Mouse (Mus musculus) limb, embryonic 11.5 days (tissue): Measurements from ENCODE around the gene Hdhd5. TPM values are rescaled to one million over a fixed set of nuclear protein-coding genes. Genes with fewer than 3 reads are reported as not detected.

ENCODE experiments used
- ATAC-seq: fragments of 200-750 bp; cut with Nextera tagmentation; 2 replicates; pipeline ENCODE4 v1.8.0; 2017; ENCODE audit warnings: low read depth; ENCODE audit not compliant: insufficient number of reproducible peaks, low FRiP score, low TSS enrichment
- DNase-seq: peaks from one replicate; pipeline ENCODE4 v3.0.0-alpha.2; 2015; ENCODE audit warnings: low spot score
- H3K27ac ChIP-seq: fragments of 300-500 bp; sonication (generic); replicated peaks from 2 replicates; pipeline ENCODE4 v1.5.1; 2014; ENCODE audit warnings: low read depth, mild to moderate bottlenecking, low read length
- H3K27me3 ChIP-seq: fragments of 300-500 bp; sonication (generic); 2 replicates; pipeline ENCODE4 v1.6.1; 2014; ENCODE audit warnings: mild to moderate bottlenecking, low read length, mixed read lengths; ENCODE audit not compliant: control insufficient read depth, insufficient read depth
- H3K36me3 ChIP-seq: fragments of 300-500 bp; sonication (generic); 2 replicates; pipeline ENCODE4 v1.6.1; 2014; ENCODE audit warnings: mild to moderate bottlenecking, low read length, moderate library complexity, mixed read lengths; ENCODE audit not compliant: control insufficient read depth, insufficient read depth
- H3K4me1 ChIP-seq: fragments of 300-500 bp; sonication (generic); 2 replicates; pipeline ENCODE4 v1.6.1; 2014; ENCODE audit warnings: low read length, mixed read lengths; ENCODE audit not compliant: control insufficient read depth, insufficient read depth
- H3K4me2 ChIP-seq: fragments of 300-500 bp; sonication (generic); 2 replicates; pipeline ENCODE4 v1.6.1; 2014; ENCODE audit warnings: low read depth, mild to moderate bottlenecking, moderate library complexity; ENCODE audit not compliant: severe bottlenecking
- H3K4me3 ChIP-seq: fragments of 300-500 bp; sonication (generic); 2 replicates; pipeline ENCODE4 v1.5.1; 2014; ENCODE audit warnings: low read depth, low read length
- H3K9ac ChIP-seq: fragments of 300-500 bp; sonication (generic); 2 replicates; pipeline ENCODE4 v1.6.1; 2014; ENCODE audit warnings: mild to moderate bottlenecking, low read length
- H3K9me3 ChIP-seq: fragments of 300-500 bp; sonication (generic); 2 replicates; pipeline ENCODE4 v1.6.1; 2016; ENCODE audit warnings: low read length; ENCODE audit not compliant: control insufficient read depth
- WGBS: fragments of 180-500 bp; shearing (Covaris S2); extraction: QIAGEN DNeasy Blood & Tissue Kit; methylation state at CpG from one replicate; pipeline ENCODE4 v1.1.7; 2014; 5-methylcytosine and 5-hydroxymethylcytosine counted together
- polyA plus RNA-seq: library from polyadenylated mRNA; unstranded; fragments of >200 nt; fragmentation: Nextera tagmentation; extraction: Ambion mirVana; gene quantifications from 2 replicates; pipeline ENCODE4 v1.2.1, GENCODE M21; 2014

The Hdhd5 gene
- polyA plus RNA-seq, 1 experiment from 2014 or later = 16.8 TPM

DNA sequence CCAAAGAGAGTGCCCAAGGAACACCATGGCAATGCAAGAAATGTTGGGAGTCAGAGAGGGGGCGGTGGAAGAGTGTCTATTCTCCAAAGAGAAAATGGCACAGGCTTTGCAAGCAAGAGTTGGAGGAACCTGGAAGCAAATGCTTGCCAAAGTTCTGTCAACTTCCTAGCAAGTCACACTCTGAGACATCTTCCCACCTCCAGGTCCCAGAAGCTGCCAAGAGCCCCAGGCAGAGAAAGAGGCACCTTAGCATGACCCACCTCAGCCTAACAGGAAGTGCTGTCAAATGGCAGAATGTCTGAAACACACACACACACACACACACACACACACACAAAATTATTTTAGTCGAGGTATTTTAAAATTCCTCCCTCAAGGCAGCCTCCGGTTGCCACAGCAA is 27.1 kb downstream of the Hdhd5 start:
- ATAC-seq = no peak
- Histone ChIP-seq H3K36me3 (no peaks in the 10 kb centered on the region), H3K9me3 (no peaks in the 10 kb centered on the region), H3K4me1 (no peaks in the 10 kb centered on the region), H3K4me3 (no peak overlapping the region), H3K27ac (no peak overlapping the region), H3K9ac (no peak overlapping the region), H3K4me2 (no peak overlapping the region), H3K27me3 (no peaks in the 10 kb centered on the region)
- no peak for DNase-seq
- 72% methylated on average over 3 of the region's 3 CpGs for WGBS

DNA sequence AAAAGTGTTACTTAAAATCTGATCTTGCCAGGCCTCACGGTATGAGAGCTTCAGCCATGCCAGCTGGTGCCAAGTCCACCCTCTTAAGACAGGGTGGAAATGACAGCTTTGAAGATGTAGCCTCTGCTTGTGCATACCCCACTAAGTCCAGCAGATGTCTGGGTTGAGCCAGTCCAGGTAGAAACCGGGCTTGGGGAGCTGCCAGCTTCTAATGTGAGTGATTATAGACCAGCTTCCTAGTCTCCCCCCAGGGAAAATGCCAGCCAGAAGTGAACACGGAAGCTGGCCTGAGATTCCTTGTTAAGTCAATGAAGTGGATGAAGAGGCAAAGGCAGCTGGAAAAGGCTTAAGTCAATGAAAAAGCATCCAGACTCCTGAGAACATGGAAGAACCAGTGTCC is 34.6 kb downstream of the Hdhd5 start:
- DNase-seq = no peak
- ATAC-seq = no peak
- Histone ChIP-seq H3K4me2 (no peak overlapping the region), H3K9ac (no peak overlapping the region), H3K4me3 (no peak overlapping the region), H3K27me3 (peaks cover 26% of the 10 kb centered on the region), H3K4me1 (peaks cover 15% of the 10 kb centered on the region), H3K27ac (no peak overlapping the region), H3K36me3 (no peaks in the 10 kb centered on the region), H3K9me3 (no peaks in the 10 kb centered on the region)
- WGBS = 68% methylated on average over 3 of the region's 3 CpGs

GRCm38 (mm10) chr6:120493374-120494181 is 37.5 kb downstream of the Hdhd5 start, which contains the start of gene Tmem121b:
Gene Tmem121b (minus strand): TSS chr6:120493807.
- Histone ChIP-seq H3K27ac (no peak within 1 kb of the TSS), H3K27me3 (peaks cover 29% of the 10 kb centered on the region), H3K36me3 (no peaks in the 10 kb centered on the region), H3K4me3 (peak within 1 kb of the TSS; percentile 72), H3K4me2 (peak within 1 kb of the TSS; percentile 99), H3K4me1 (peaks cover 15% of the 10 kb centered on the region), H3K9ac (peak within 1 kb of the TSS; percentile 63), H3K9me3 (no peaks in the 10 kb centered on the region)
- ATAC-seq (peak; percentile 61), DNase-seq (peak; percentile 84)
- under 1% methylated on average over 69 of the region's 84 CpGs for WGBS

GRCm38 (mm10) chr6:120492499-120493373 is 38.4 kb downstream of the Hdhd5 start:
- no peaks in the 10 kb centered on the region for H3K36me3 ChIP-seq
- peak; percentile 26; the same call in 1 of the 2 replicates for ATAC-seq
- 1% methylated on average over 85 of the region's 95 CpGs for WGBS

DNA sequence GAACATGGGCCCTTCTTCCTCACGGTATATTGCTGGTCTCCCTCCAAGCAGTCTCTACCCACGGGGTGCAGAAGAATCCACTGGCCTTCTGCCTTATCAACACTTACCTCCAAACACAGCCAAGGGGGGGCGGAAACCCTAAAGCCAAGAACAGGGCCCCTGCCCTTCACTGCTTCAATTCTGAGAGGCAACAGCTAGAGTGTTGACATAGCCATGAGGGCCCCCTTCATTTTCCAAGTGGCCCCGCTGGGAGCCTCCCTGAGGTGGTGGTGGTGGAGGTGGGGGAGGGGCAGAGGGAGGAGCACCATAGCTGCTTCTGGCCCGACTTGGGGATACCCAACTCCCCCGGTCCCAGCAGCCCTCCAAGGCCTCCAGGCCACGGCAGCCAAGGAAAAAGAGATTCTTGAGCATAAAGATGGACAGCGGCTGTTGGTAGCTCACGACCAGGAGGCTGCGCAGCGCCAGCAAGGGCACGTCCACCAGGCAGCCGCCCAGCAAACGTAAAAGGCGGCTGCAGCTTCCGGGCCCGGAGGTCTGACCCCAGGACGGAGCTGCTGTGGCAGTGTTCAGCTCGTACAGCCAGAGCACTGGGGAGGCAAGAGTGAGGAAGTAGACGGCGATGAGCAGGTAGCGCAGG is 39.1 kb downstream of the Hdhd5 start:
- H3K4me2 ChIP-seq = peak overlapping the region; percentile 99
- H3K9me3 ChIP-seq = no peaks in the 10 kb centered on the region
- H3K27ac ChIP-seq = no peak overlapping the region
- H3K4me1 ChIP-seq = peaks cover 15% of the 10 kb centered on the region
- peaks cover 29% of the 10 kb centered on the region for H3K27me3 ChIP-seq
- no peaks in the 10 kb centered on the region for H3K36me3 ChIP-seq
- no peak overlapping the region for H3K9ac ChIP-seq
- DNase-seq (no peak), ATAC-seq (0 out of 2 replicates have a peak, but pooled peaks have one; percentile 2)
- H3K4me3 ChIP-seq = peak overlapping the region; percentile 72
- 11% methylated on average over 22 of the region's 22 CpGs for whole genome bisulfite sequencing

More at GRCm38 (mm10) chr6:120492499-120493373, 38.4 kb downstream of the Hdhd5 start:
- Histone ChIP-seq H3K9ac (peak overlapping the region; percentile 63), H3K4me2 (peak overlapping the region; percentile 99), H3K4me1 (peaks cover 15% of the 10 kb centered on the region), H3K9me3 (no peaks in the 10 kb centered on the region), H3K27me3 (peaks cover 29% of the 10 kb centered on the region), H3K27ac (no peak overlapping the region), H3K4me3 (peak overlapping the region; percentile 72)
- DNase-seq = peak; percentile 67

- DNase-seq (no peak), ATAC-seq (no peak)
- Histone ChIP-seq H3K27me3 (peaks cover 29% of the 10 kb centered on the region), H3K4me2 (no peak overlapping the region), H3K36me3 (no peaks in the 10 kb centered on the region), H3K9ac (no peak overlapping the region), H3K4me3 (no peak overlapping the region), H3K4me1 (peaks cover 15% of the 10 kb centered on the region), H3K9me3 (no peaks in the 10 kb centered on the region), H3K27ac (no peak overlapping the region)
- 52% methylated on average over 7 of the region's 7 CpGs for WGBS
Observed at GRCm38 (mm10) chr6:120491064-120491463, 40.1 kb downstream of the Hdhd5 start.

DNA sequence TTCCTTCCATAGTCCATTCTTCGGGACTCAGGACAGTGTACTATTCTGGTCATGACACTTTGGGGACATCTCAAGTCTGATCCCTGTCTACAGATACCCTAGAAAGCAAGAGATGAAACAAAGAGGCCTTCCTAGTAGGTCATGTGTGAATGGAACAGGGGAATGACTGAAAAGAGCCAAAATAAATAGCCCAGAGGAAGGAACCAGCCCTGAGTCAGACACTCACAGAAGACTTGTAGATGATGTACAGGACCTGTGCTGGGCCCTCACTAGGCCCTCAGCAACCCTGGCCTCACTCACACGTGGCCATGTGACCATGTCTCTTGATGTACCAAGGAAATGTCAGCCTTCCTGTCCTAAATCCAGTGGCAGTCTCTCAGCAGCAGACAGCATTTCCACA is 41.7 kb downstream of the Hdhd5 start:
- DNase-seq (no peak), ATAC-seq (no peak)
- no peaks in the 10 kb centered on the region for H3K9me3 ChIP-seq
- peaks cover 13% of the 10 kb centered on the region for H3K4me1 ChIP-seq
- no peak overlapping the region for H3K9ac ChIP-seq
- H3K4me2 ChIP-seq = no peak overlapping the region
- peaks cover 25% of the 10 kb centered on the region for H3K27me3 ChIP-seq
- WGBS = 61% methylated on average over 2 of the region's 2 CpGs
- H3K4me3 ChIP-seq = no peak overlapping the region
- H3K36me3 ChIP-seq = no peaks in the 10 kb centered on the region
- no peak overlapping the region for H3K27ac ChIP-seq

DNA sequence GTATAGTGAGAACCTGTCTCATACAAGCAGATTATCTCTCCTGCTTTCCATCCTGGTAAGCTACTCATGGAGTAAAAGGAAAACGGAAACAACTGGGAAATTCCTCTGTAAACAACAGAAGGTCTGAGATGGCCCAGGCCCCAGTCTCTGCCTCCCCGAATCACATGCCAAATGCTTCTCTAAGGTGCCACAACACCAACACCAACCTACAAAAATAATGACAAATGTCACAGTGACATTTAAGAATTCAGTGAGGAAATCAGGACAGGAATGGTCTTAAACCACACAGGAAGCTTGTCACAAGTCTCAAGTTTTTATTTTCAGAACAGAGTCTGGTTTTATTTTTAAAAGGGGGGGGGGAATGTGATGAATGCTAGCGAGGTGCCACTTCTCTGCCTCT is 42.5 kb downstream of the Hdhd5 start:
- no peak for ATAC-seq
- H3K36me3 ChIP-seq = no peaks in the 10 kb centered on the region
- H3K4me2 ChIP-seq = no peak overlapping the region
- no peak for DNase-seq
- H3K27me3 ChIP-seq = peaks cover 24% of the 10 kb centered on the region
- H3K4me3 ChIP-seq = no peak overlapping the region
- H3K4me1 ChIP-seq = peaks cover 11% of the 10 kb centered on the region
- H3K9ac ChIP-seq = no peak overlapping the region
- no peaks in the 10 kb centered on the region for H3K9me3 ChIP-seq
- WGBS = 68% methylated on average over 3 of the region's 3 CpGs
- H3K27ac ChIP-seq = no peak overlapping the region
